Mouse (Mus musculus) cerebellum, postnatal 10 days (tissue): ENCODE data around the gene Slc9a9.

ENCODE experiments used
- DNase-seq, 2 experiments: peaks; one replicate each; pipeline ENCODE4 v3.0.0; 2021; ENCODE audit warnings: mixed read lengths in 2 of 2

Slc9a9 gene

DNA sequence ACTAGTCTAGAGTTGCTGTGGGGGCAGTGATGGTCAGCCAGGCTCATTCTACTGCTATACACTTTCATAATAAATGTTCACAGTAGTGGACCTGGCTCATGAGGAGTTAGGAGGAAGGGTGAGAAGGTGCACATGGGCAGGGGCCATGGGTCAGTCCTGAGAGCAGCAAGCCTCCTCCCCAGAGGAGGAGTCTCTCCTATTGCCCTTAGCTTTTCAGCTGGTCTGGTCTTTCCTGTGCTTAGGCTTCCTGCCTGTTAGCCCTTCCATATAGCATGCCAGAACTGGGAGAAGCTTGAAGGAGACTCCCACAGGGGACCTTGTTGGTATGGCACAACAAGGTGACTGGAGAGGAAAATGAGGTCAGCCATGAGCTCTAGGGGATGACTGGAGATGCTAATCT is 410.2 kb downstream of the Slc9a9 start:
- DNase-seq: no peak

DNA sequence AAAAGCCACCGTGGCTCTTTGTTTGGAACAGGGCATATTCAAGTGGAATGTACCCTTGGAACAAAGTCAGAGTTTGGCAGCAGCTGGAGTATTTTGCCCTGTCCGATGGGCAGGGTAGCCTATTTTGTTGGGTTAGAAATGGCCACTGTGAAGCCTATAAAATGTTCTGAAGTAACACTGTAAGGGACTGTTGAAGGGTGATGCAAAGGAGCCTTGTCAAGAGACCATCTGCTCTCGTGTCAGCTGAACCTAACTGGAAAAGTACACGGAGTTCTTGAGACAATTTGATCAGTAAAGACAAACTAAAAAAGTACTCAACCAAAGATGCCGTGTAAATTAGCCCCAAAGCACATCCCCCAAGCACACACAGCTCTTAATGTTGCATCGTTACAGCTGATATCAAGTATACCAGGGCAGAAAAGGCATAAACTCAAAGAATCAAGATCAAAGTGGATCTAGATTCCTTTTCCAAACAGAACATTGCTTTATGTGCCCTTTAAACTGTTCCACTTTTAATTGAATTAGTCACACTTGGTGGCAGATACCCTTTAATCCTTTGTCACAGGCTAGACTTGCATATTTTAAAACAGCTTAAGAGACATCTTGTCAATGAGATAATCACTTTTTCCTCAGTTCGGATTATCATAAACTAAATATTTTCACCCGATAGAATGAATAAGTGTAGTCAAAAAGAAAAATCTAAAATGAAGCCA is 416.6 kb downstream of the Slc9a9 start:
- no peak for DNase-seq

DNA sequence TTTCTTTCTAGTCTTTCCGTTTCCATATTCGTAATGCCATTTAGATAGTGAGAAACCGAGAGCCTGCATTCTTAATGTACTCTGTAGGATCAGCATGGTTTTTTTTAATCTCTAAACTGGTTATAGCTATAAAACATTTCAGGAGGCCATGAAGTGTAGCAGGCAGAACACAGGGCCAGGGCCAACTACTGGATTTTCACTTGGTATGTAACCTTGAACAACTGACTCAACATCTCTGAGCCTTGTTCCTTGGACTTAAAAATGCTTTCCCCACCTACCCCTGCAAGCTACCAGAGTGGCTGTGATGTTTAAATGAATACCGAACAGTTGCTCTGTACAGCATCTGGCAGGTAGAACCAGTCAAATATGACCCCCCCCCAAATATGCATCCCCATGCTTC is 418.5 kb downstream of the Slc9a9 start:
- no peak for DNase-seq

DNA sequence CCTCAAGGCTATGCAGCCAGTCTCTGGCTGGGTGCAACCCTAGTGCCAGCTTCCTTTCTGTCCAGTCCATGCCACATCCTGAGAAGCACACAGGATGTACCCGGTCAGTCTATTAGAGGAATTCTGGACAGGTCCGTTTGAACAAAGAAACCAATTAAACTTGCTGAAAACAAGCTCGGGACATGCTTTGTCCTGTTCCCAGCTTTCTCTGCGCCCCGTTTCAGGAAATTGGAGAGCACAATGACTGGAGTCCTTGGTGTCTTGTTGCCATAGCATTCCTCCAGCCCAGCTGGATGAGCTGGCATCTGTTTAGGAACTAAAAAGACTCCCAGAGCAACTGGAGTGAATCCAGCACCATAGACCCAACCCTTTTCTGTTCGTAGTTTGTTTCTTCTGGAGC is 419.3 kb downstream of the Slc9a9 start:
- peak; percentile 27 to 45 for DNase-seq

DNA sequence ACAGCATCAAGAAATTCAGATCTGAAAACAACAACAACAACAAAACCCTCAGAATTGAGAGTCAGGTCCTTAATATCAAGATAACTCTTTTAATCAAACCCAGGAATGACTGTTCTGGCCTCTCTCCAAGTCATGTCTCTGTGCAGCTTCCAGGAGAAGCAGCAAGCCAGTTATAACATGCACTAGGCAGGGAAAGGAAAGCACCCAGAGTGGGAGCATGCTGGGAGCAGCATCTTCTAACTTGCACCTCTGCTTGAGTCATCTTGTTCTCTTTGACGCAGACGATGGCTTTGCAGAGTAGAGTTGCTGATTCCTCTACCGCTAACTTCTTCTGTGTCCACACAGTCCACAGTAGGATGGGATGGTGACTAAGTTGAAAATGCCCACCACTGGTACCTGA is 426.8 kb downstream of the Slc9a9 start:
- DNase-seq: no peak

DNA sequence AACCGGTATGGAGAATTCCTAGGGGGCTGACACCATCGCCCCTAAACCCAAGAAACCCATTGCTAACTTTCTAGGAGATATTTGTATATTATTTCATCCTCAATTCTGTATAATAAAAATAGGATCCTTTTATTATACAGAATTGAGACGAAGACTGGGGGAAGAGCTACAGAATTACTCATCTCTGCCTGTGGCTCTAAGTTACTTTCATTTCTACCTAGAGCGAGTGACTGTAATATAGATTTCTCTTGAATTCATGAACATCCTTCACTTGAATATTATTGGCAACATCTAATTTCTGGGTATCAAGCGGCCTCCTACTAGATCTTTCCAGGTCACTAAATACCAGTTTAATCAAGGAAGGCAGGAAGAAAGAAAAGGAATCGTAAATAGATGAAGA is 436.1 kb downstream of the Slc9a9 start:
- DNase-seq: no peak

DNA sequence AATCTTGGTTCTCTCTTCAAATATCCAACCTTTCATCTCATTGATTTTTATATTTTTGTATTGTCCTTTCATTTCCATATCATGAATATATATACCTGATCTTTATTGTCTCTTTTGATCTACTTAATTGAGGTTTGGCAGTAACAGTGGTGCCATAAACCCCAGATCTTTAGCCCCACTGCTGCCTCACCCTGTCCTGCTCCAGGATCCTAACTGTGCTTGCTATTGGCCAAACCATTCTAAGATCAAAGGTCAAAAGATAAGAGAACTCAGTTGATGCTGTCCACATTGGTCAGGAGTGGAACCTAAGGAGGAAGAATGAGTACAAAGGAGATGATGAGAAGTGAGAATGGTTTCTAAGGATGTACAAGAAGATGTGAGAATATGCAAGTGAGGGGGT is 440.1 kb downstream of the Slc9a9 start:
- no peak for DNase-seq

DNA sequence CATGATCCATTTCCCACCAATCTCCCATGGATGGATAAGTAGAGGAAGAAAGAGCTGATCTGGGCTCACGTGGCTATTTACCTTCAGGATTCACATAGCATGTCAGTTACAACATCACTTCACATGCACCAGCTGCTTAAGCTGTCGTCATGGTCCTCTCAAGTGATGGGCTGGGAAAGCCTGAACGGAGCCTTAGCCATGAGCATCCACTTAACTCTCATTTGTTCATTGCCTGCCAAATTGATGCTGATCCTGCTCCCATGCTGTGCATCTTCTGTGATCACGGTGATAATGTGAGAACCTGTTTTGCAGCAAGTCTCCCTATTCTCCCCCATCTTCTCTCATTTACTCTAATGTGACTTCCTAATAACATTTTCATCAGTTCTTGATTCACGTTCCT is 441.1 kb downstream of the Slc9a9 start:
- peak; percentile 16 to 36 for DNase-seq

DNA sequence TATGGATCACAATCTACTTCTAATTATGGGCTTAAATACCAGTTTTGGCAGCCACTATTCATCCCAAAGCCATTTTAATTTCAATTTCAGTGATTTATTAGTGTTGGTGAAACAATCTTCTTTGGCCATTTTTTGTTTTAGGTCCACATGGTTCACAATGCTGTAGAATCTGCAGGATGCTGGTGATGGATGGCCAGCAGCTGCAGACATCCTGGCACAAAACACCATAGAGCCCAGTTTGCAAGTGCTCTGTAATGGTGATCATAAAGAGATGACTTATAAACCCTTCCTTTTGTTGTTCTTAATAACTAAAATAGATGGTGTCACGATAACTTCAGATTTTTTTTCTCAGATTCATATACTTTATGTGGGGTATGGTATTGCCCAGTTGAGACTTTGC is 442.0 kb downstream of the Slc9a9 start:
- no peak for DNase-seq

DNA sequence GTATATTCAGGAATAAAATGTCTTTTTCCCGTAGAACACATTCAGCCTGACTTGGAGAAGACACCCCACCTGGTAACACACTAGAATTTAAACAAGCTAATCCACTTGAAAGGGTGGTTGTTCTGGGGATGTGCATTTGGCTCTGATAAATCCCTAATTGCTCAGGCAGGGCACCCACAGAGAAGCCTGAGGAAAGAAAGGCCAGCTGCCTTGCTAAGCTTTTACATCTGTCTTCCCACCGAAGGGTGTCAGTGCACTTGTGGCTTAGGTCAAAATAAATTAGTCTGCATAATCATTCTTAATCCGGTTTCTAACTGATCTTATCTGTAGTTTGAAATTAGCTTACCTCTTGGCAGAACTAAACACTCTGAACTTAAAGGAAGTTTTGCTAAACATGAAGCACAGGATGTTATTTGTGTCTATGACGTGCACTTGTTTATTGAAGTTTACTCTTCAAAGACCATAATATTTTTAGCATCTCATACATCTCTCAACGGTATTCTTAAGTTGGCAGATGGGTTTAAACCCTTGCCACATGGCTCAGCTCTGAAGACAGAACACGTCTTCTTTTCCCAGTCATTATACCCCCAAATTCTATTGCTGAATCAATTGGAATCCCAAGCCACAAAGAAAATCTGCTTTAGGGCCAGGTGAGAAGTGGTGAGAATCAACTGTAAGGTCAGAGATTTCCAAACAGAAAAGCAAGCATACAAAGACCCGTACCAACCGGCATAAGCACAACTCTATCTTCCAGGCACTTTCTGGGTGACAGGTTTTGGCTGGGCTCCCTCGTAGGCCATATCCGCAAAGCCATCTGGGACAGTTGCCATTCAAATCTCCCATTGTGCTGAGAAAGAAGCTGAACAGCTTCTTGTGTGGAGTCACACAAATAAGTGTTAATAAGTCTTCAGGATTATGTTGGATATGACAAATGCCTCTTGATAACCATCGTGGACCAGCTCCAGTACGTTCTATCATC is 443.7 kb downstream of the Slc9a9 start:
- peak; percentile 74 to 76 for DNase-seq

DNA sequence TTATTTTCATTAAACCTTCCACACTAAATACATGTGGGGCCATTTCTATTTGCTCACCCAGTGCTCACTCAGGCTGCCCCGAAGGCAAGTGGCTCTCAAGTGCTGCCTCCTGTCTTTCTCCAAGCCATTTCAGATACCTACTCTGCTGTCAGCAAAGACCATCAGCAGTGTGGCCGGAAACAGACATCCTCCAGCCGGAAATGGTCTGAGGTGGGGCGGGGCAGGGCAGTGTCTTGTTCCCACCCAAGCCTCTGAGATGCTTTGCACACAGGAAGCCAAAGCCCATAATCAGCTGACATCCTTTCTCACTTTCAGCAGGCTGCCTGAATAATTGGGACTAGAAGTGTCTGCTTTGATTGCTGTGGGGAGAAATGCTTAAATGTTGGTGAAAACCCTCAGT is 450.4 kb downstream of the Slc9a9 start:
- DNase-seq: no peak

DNA sequence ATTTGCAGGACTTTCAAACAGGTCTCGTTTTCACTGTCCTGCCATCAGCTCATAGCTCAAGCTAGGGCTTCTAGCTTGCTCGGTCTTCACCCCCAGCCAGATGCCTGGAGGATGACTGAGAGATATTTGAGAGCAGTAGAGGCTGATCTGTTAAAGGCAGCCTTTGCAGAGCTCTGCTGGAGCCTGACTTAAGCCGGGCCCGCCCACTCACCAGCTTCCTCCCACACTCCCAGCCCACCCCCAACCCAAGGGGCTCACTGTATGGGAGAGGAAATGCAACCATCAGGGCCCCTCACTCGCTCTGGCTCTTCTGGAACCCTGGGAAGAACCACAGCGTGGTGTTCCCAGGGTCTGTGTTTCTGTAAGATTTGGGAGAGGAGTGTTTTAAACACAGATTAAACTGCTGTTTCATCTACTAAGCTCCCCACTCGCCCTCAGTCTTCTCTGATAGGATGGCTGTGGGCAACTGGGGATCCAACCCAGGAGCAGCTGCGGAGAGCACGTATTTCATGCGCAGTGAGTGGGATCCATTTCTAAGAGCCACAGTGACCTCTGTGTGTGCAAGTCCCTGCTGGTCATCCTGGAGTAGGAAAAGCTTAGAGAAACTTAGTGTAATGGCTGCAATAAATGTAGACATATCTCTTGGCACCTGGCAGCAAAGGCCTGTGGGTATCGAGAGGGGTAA is 451.6 kb downstream of the Slc9a9 start:
- no peak for DNase-seq

DNA sequence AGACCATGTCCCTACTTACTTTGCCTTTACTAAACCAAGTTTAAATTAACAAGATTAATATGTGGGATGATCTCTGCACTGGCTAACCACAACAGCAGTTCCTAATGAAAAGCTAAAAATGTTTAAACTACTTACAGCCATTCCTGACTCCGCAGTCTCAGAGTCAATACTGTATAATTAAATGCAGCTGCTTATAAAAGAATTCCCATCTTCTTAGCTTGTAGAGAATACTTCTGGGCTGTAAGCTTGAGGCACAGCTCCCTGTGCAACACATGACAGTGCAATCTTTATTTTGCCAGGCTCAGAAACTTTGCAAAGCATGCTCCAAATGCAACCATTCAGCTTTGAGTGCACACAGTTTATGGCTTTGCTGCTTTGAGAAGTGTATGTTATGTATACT is 456.0 kb downstream of the Slc9a9 start:
- no peak for DNase-seq

DNA sequence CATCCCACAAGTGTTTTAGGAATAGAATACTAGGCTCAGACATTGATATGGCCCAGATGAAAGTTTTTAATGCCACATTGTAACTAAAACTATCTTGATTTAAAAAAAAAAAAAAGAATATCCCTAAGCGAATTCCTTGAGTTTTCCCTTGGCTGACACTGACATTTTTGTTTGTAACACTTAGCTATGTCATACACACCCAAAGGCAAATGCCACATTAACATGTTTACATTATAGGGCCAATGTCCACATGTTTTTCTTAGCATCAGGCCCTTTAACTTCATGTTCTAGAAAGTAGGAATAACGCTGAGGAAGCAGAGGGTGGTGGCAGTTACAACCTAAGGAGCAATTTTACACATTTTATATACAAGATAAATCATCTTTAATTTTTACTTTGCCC is 458.1 kb downstream of the Slc9a9 start:
- no peak for DNase-seq

DNA sequence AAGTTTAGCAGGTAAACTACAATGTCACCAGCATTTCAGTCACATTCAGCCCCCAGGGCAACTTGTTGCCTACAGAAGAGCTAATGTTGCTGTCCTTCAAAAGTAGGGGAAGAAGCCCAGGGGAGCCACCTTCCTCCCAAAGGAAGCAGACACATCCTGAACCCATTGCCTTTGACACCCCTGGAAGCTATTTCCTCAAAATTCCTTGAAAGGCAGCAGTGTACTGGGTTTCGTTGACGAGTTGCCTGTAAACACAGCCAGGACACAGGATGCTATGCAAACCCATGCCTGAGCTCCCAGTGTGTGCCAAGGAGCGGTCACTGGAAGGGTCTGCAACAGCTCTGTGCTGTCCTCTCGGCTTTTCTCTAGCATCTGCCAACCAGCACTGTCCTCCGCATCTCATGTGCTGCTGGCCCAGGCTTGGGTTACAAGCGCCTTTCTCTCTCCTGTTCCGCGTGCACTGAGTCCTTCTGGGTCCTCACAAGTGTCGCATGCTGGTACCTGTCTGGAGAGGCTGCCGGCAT is 479.6 kb downstream of the Slc9a9 start:
- no peak for DNase-seq

DNA sequence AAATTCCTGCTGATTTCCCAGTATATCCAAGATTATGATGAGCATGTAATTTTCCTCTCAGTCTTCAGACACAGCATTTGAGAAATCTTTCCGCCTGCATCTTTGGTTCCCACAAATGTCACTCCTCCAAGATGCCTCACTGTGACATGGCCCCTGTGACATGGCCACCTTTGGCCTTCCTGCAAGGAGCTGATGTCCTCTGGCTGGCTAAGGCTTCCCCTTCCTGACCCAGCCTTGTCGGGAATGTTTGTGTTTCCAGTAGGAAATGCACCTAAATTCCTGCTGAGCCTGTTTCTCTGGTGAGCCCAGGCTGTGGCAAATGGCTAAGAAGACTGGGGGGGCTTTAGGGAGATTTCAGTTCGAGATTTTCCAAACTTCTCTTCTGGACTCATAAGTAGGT is 480.4 kb downstream of the Slc9a9 start:
- DNase-seq: no peak

DNA sequence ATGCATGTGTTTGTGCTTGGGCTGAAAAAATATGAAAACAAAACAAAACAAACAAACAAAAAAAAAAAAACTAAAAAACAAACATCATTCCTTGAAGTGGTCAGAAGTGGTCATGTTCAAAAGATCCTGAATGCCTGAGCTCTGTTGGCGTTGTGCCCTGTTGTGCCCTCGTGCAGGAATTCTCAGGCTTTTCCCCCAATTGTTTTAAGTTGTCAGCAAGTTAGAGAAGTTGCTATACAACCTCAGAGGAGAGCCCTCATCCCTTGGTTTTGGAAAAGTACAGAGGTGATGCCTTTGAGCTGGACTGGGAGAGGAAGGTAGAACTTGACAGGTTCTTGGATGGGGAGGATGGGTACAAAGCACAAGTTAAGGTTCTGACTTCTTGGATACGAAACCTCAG is 480.9 kb downstream of the Slc9a9 start:
- no peak for DNase-seq

DNA sequence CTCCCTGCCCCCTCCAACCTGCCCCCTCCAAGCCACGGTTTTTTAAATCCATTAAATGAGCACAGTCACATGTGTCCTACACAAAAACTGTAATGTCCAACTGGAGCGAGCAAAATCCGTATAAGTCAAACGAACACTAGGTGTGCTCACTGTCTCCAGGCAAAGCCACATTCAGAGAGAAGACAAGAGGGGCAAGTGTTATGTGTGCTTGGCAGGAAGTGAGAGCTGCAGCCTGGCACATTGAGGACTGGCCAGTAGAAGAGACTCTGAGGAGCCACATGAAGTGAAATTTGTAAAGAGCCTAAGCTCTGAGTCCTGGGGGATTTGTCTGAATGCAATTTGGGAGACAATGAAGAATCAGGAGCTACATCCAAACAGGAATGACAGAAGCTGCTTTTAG is 481.3 kb downstream of the Slc9a9 start:
- no peak for DNase-seq

DNA sequence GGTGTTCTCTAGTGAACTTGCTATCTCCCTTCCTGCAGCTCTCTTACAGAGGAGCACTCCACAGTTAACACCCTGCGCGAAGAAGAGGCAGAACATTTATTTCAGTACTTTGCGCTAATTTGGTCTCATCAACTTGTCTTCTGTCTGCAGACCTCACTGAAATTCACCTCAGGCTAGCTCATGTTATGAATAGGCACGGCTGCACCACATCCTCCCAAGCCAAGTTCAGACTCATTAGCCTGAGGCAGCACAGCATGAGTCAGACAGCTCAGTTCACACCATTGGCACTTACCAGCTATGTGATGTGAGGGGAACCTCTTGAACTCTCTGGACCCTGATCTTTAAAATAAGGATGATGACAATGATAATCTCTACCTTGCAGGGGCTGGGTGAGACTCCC is 482.0 kb downstream of the Slc9a9 start:
- DNase-seq: peak in 1 of 2 experiments; percentile 48

DNA sequence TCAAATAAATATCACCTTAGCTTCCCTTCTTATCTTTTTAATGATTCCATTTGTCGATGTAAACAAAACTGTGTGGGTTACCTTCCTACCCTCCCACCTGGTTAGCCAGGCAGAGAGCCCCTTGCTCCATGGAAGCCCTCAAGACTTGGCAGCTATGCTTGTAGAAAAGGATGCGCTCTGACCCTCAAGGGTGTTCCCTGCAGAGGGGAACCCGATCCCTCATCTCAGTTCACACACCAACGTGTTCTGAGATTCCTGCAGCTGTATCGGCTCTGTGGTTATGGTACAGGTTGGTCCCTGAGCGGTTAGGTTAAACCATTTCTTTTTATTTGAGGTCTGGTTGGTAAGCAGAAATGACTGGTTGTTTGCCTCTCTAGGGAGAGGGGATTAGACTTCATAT is 484.3 kb downstream of the Slc9a9 start:
- no peak for DNase-seq

DNA sequence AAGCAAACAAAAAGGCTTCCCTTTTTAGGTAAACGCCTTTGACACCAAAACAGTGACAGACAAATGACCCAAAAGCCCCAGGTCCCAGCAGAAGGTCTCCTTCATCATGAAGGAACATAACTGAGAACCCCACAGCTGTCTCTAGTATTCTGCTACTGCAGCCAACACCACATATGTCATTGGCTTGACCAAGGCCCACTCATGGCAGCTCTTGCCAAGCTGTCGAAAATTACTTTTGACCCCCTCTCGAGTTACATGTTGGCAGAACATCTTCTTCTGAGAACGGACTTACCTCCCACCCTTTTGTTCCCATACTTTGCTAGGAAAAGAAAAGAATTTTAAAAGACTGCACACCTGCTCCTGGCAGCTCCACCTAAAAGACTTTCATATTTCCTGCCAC is 488.2 kb downstream of the Slc9a9 start:
- DNase-seq: peak; percentile 52 to 66

DNA sequence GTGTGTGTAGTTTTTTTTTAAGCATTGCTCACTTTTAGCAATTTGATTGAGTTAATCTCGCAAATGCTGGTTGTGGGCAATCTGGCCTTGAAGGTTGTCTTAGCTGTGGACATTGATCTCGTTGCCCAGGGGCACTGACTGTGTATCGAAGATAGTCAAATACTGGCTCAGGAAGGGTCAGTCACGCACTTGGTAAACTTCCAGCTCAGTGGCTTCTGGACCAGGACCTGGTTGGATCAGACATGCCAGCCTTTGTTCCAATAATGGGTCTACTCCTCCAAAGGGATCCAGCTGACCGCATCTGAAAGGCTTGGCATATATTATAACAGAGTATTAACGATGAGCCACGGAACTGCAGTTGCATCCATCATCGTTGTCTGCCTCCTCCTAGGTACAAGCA is 489.2 kb downstream of the Slc9a9 start:
- DNase-seq: peak; percentile 62 to 72

DNA sequence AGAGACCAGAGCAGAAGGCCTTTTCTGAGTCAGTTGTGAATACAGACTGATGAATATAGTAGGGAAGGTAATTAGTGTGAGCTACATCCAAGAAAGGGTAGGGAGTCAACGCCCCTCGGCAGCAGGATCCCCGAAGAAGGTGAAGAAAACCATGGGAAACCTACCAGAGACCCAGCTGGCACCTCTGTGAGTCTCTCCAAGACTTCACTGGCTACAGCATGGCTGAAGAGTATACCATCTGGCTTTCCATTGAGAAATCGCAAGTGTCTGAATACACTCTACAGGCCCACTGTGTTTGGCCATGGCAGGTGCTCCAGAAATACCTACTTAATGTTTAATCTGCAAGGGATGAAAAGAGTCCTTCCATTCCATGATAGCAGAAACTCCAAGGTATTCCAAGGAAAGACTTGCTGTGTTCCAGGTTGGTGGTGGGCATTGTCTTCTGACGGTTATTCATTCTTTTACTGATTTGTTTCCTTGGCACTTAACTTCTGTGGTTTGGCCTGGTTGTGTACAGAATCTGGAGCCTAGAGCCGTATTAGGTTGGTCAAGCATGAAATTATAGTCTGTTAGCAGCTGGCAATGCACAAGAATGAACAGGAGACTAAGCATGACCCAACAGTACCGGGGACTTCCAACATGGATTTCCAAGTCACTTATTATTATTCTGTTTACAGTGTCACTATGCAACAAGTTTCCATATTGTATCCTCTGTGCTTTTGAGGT is 491.0 kb downstream of the Slc9a9 start:
- peak; percentile 77 to 86 for DNase-seq
